Mouse (Mus musculus) adipose tissue, adult 10 weeks (tissue): ENCODE measurements around the gene Pdc. TPM values are rescaled to one million over a fixed set of nuclear protein-coding genes. Genes with fewer than 3 reads are reported as not detected.

Experiments
- polyA plus RNA-seq: library from polyadenylated mRNA; stranded (reverse); fragments of 350-450 nt; fragmentation: Illumina TruSeq; extraction: RNeasy Lipid Tissue Mini Kit (QIAGEN cat#74804); gene quantifications from one replicate; pipeline ENCODE4 v1.2.3, GENCODE M21; 2014; ENCODE audit warnings: low read depth, low replicate concordance

Pdc gene
- polyA plus RNA-seq, result not detected

DNA sequence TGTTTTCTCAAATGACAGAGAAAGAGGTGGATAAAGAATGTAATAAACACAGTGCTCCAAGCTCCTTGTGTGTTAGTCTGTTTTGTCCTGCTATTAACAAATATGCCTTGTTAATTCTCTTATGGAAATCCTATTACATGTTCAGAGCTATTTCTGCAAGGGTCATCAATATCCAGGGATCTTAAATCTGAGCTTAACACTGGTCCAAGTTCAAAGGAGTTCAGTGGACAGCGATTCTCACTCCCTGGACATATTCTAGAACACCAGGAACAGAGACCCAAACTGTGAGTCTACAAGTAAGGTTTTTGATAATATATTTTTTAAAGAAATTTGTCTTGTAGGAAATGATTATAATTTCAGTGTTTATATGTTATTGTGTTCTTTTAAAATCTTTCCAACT, at the start of gene Pdc:
Gene Pdc (plus strand): TSS at position 213 of the 400 bp plus-strand sequence.

Other genes starting within 250 kb of the Pdc start
- gene Ptgs2, start 219.4 kb upstream of the Pdc start, polyA plus RNA-seq, result 2.7 TPM
- gene Tpr, start 73.4 kb downstream of the Pdc start, polyA plus RNA-seq, result 110 TPM
- 48.8 TPM for gene Odr4, start 73.7 kb downstream of the Pdc start, polyA plus RNA-seq
- gene Prg4, start 146.7 kb downstream of the Pdc start, polyA plus RNA-seq, result 2.4 TPM